Mouse (Mus musculus) cerebellum, postnatal 36 days (tissue): Measurements from ENCODE around the gene Dnah10.

Experiments used
- DNase-seq, 2 experiments: peaks; one replicate each; pipeline ENCODE4 v3.0.0; 2021 to 2022; ENCODE audit warnings: mixed read lengths in 2 of 2

Gene Dnah10

GRCm38 (mm10) chr5:124814797-124815196, 89.9 kb downstream of the Dnah10 start:
- DNase-seq: peak; percentile 83 to 89

- DNase-seq: no peak
These were observed 92.2 kb downstream of the Dnah10 start for GRCm38 (mm10) chr5:124817050-124817449.

- DNase-seq: peak in 1 of 2 experiments; percentile 63
These were observed 97.4 kb downstream of the Dnah10 start for GRCm38 (mm10) chr5:124822128-124822894.

GRCm38 (mm10) chr5:124830331-124830730, 105.4 kb downstream of the Dnah10 start:
- DNase-seq: no peak

- DNase-seq: peak; percentile 90 to 92
These were observed 110.3 kb downstream of the Dnah10 start for GRCm38 (mm10) chr5:124835218-124835617.

GRCm38 (mm10) chr5:124836075-124836474, 111.2 kb downstream of the Dnah10 start:
- peak; percentile 35 to 48 for DNase-seq

GRCm38 (mm10) chr5:124836621-124837020, 111.7 kb downstream of the Dnah10 start:
- DNase-seq: peak; percentile 91 to 93

- no peak for DNase-seq
These were observed 115.3 kb downstream of the Dnah10 start for GRCm38 (mm10) chr5:124840202-124840601.

- DNase-seq: no peak
These were observed 115.8 kb downstream of the Dnah10 start for GRCm38 (mm10) chr5:124840669-124841068.

GRCm38 (mm10) chr5:124843386-124843785, 118.5 kb downstream of the Dnah10 start:
- DNase-seq: peak; percentile 54 to 61

GRCm38 (mm10) chr5:124844929-124845328, 120.0 kb downstream of the Dnah10 start:
- DNase-seq: no peak

GRCm38 (mm10) chr5:124847014-124847413, 122.1 kb downstream of the Dnah10 start:
- DNase-seq: no peak

GRCm38 (mm10) chr5:124848994-124849393, 124.1 kb downstream of the Dnah10 start:
- DNase-seq: no peak

- peak in 1 of 2 experiments; percentile 54 for DNase-seq
These were observed 126.7 kb downstream of the Dnah10 start for GRCm38 (mm10) chr5:124851572-124851971.

GRCm38 (mm10) chr5:124852294-124852693, 127.4 kb downstream of the Dnah10 start:
- DNase-seq: no peak

- peak; percentile 81 to 84 for DNase-seq
These were observed 128.2 kb downstream of the Dnah10 start for GRCm38 (mm10) chr5:124853079-124853478.

- DNase-seq: no peak
These were observed 129.3 kb downstream of the Dnah10 start for GRCm38 (mm10) chr5:124854202-124854601.

- peak; percentile 30 to 49 for DNase-seq
These were observed 135.1 kb downstream of the Dnah10 start for GRCm38 (mm10) chr5:124860013-124860412.

GRCm38 (mm10) chr5:124861463-124861862, 136.6 kb downstream of the Dnah10 start:
- DNase-seq: peak; percentile 66 to 67

- peak; percentile 93 to 99 for DNase-seq
These were observed 137.4 kb downstream of the Dnah10 start, which contains the start of the genes Ccdc92 and Zfp664 for GRCm38 (mm10) chr5:124862013-124862866. TSS of gene Ccdc92 (minus strand) at chr5:124862424. TSS of gene Zfp664 (plus strand) at chr5:124862691.

GRCm38 (mm10) chr5:124862871-124863741, 138.2 kb downstream of the Dnah10 start:
- peak; percentile 46 to 58 for DNase-seq

- peak; percentile 80 to 86 for DNase-seq
These were observed 144.1 kb downstream of the Dnah10 start for GRCm38 (mm10) chr5:124868981-124869380.
